Mouse (Mus musculus) layer of hippocampus, adult 9-11 months (tissue): Measurements from ENCODE around the gene Lman2.

Experiments used
- DNase-seq: peaks from one replicate; pipeline ENCODE4 v3.0.0; 2022

Lman2 gene

GRCm38 (mm10) chr13:55370234-55370633 is 7.7 kb upstream of the Lman2 start:
- DNase-seq = no peak

DNA sequence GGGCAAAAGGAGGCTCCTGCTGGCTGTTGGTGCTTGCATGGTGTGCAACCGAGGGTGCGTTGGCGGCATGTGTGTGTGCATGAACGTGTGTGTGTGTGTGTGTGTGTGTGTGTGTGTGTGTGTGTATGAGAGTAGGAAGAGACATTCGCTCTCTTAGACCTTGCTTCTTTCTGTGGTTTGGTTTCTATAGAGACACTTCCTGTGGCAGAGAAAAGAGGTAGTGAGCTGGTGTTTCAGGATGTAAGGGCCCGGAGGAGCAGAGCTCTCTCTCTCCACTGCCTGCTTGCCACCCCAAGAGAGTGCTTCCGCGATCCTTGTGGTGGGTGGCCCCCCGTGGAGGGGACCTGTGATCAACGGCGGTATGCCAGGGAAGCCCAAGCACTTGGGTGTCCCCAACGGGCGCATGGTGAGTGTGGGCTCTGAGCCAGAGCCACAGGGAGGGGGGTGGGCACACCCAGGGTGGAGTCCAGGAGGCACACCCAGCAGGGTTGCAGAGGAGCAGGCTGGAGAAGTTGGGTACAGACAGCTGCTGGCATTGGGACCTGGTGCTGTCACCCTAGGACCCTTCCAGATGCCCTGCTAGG is 7.0 kb upstream of the Lman2 start, which contains the start of gene Rgs14:
Gene Rgs14, plus strand, starts transcription at position 202 of the 584 bp plus-strand sequence.
- DNase-seq = peak; percentile 74

- no peak for DNase-seq
Measured at GRCm38 (mm10) chr13:55368401-55368800, 5.8 kb upstream of the Lman2 start.

DNA sequence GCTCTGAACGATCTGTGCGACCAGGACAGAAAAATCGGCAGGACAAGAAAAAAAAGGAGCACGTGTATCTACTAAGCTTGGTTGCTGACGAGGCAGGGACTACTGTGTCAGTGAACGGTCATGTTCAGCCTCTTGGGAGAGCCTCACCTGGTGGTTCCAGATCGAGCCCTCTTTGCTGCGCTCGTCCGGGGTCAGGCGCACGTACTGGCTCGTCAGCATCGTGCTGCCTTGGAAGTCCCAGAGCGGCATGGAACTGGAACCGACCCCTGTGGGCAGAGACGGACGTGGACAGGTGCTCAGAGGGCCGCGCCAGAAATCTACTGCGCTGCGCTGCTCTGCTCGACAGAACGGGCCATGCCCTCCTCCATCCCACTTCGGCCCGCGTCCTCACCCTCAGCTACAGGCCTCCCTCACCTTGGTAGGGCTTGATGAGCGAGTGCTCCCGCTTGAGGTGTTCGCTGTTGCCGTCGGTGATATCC is 570 bp downstream of the Lman2 start:
- DNase-seq = peak; percentile 34

- DNase-seq = no peak
Measured at GRCm38 (mm10) chr13:55361145-55361544, 1.4 kb downstream of the Lman2 start.

- no peak for DNase-seq
Measured at GRCm38 (mm10) chr13:55346745-55347144, 15.8 kb downstream of the Lman2 start.

DNA sequence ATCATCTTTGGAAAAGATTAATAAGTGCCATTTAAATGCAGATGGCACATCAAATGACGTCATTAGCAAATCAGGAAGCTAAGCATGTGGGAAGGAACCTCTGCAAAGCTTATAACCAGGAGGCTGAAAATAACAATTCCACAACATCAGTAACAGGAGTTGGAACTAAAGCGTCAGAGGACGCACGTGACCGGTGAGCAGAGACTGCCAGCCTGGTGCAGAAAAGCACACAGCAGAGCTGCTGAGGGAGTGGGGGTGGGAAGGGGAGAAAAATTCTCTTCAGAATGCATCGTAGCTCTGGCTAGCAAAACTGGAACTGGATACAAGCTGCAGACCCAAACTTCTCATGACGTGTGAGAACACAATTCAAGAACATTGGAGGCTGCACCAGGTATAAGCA is 18.3 kb downstream of the Lman2 start:
- DNase-seq = peak; percentile 71

GRCm38 (mm10) chr13:55342469-55342868 is 20.1 kb downstream of the Lman2 start:
- DNase-seq = no peak

- no peak for DNase-seq
Measured at GRCm38 (mm10) chr13:55339259-55339658, 23.3 kb downstream of the Lman2 start.

DNA sequence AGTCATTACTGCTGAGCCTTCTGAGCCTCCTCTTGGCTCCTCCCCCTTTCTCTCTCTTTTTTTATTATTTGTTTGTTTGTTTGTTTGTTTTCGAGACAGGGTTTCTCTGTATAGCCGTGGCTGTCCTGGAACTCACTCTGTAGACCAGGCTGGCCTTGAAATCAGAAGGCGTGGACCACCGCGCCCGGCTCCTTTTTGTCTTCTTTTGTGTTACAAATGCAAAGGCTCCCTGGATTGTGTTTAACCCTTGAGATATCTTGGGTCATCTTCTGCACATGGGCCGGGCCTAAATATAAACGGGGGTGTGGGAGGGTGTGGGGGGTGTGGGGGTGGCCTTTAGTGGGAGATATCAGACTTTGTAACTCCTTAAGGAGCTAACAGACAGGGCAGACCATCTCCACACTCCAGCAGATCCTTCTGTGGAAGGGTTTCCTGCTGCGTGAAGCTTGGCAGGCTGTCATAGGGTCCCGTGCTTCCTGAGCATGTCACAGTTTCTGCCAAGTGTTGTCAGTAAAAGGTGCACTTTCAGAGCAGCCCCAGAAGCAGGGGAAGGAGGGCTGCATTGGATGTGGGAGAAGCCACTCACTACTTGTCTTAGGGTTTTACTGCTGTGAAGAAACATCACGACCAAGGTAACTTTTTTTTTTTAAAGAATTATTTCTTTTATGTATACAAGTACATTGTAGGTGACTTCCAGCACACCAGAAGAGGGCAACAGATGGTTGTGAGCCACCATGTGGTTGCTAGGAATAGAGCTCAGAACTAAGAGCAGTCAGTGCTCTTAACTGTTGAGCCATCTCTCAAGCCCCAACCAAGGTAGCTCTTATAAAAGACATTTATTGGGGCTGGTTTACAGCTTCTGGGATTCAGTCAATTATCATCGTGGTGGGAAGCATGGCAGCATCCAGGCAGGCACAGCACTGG is 24.2 kb downstream of the Lman2 start:
- no peak for DNase-seq

DNA sequence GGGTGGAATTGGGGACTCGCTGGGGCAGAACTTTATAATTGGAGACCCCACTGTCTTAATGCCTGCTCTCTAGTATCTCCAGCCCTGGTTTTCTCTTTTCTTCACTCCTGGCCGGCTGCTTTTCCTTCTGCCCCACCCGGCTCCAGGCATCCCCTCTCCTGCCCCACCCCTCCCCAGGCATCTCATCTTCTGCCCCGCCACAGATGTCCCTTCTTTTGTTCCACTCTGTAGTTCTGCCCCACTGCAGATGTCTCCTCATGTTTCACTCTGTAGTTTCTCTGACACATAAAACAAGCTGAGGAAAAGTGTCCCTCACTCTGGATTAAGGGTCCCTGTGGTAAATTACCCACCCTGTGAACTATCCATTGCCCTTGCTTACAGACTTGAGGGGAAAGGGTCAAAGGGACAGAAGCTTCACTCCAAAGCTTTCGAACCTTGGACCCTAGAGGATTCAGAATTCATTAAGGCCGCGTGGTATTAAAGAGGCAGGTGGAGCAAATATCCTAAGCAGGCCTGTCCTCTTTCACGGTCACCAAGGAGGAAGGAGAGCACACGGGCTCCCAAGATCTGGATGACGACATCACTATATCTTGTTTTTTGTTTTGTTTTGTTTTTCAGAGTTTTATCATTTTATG is 25.1 kb downstream of the Lman2 start:
- no peak for DNase-seq

DNA sequence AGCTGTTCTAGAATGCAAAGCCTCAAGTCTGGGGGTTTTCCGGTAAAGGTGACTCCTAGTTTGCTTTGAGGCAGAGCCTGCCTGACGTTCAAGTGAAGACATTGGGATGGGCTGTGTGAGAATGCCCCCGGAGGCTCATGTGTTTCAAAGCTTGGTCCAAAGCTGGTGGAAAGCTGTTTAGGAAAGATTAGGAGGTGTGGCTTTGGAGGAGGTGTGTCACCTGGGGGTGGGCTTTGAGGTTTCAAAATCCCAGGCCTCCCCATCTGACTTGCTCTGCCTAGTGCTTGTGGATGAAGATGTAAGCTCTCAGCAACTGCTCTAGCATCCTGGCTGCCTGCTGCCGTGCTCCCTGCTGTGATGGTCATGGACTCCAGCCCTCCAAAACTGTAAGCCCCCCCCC is 26.9 kb downstream of the Lman2 start:
- no peak for DNase-seq

- DNase-seq = no peak
Measured at GRCm38 (mm10) chr13:55332331-55332730, 30.3 kb downstream of the Lman2 start.

- DNase-seq = no peak
Measured at GRCm38 (mm10) chr13:55330567-55331400, 31.8 kb downstream of the Lman2 start.

- DNase-seq = peak; percentile 78
Measured at GRCm38 (mm10) chr13:55329683-55330566, 32.7 kb downstream of the Lman2 start, which contains the start of gene Mxd3. Gene Mxd3 (minus strand): TSS chr13:55329823.

DNA sequence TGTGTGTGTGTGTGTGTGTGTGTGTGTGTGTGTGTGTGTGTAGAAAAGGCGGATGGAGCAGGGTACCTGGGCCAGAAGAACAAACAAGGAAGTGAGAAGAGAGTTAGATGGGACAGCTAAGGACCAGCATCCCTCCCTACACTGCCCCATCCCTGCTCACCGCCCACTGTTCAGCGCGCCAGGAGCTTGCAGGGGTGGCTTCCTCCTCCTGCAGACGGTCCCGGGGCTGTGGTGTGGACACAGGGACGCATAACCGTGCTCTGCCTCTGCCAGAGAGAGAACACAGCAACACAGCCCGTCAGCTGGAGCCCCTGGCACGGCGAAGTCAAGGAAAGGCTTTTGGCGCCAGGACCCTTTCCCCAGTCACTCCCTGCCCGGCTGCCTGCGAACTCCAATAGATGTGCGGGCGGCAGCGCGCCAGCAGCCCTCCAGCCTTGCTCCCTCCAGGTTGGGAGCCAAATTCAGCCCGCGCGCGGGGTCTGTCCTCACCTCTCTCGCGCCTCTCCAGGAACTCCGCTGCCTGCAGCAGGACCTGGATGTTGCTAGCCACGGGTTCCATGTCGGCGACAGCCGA is 33.4 kb downstream of the Lman2 start:
- no peak for DNase-seq

GRCm38 (mm10) chr13:55328641-55329040 is 33.9 kb downstream of the Lman2 start:
- DNase-seq = no peak

- no peak for DNase-seq
Measured at GRCm38 (mm10) chr13:55328171-55328570, 34.4 kb downstream of the Lman2 start.

- DNase-seq = peak; percentile 97
Measured at GRCm38 (mm10) chr13:55327633-55328032, 35.0 kb downstream of the Lman2 start.

DNA sequence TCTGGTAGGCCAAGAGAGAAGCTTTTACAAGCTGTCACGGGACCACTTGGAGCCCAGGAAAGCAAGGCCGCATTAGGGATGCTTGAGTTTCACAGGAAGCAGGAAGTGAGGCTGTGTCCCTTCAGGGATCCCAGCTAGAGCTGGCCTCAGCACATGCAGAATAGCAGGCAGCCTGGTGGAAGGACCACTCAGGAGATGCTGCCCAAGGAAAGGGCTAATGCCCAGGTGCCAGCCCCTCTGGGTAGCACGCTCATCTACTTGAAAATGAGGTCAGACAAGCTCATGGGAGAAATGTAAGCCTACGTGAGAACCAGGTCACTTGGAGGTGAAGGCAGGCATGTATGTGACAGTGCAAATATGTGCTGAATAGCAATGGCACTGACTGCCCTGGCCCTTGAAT is 35.4 kb downstream of the Lman2 start:
- DNase-seq = no peak

GRCm38 (mm10) chr13:55325596-55325995 is 37.0 kb downstream of the Lman2 start:
- no peak for DNase-seq
